Mouse (Mus musculus) megakaryocyte, embryonic 14.5 days (primary cell): ENCODE measurements around the gene Dclk1.

Experiments
- FLI1 ChIP-seq: IDR thresholded peaks from 2 replicates; pipeline ENCODE4 v1.6.1; 2012; ENCODE audit warnings: low read length, inconsistent platforms, mixed read lengths
- GATA1 ChIP-seq: IDR thresholded peaks from 3 replicates; pipeline ENCODE4 v1.6.1; 2012; ENCODE audit warnings: mixed read lengths, low read length, inconsistent platforms, borderline replicate concordance

DNA sequence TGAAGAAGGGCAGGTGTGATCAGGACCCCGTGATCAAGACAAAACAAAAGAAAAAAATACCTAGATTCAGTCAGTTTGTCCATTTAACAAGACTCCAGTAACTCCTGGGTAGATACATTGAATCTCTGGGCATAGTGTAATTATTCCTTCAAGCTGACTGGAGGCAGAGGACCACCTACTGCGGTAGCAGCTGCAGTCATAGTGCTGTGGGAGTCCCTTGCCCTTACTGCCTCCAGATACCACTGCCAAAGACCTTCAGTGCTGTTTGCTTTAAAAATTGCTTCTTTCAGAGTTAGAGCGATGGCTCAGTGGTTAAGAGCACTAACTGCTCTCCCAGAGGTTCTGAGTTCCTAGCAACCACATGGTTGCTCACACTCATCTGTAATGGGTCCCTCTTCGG, 309.7 kb downstream of the Dclk1 start:
- TF ChIP-seq FLI1 (no peak), GATA1 (no peak)
